Mouse (Mus musculus): Measurements from ENCODE around the gene Gm17409. TPM values are rescaled to one million over a fixed set of nuclear protein-coding genes. Genes with fewer than 3 reads are reported as not detected.

The Gm17409 gene
- not detected in 2 replicates for polyA plus RNA-seq (2012; rRNA removed)

- no peak for DNase-seq (ENCODE audit: low read depth)
Measured at GRCm38 (mm10) chr2:58469816-58470215, at the start of gene Gm17409. Gene Gm17409, plus strand, starts transcription at chr2:58470116.

- no peak for DNase-seq (ENCODE audit: low read depth)
Measured at GRCm38 (mm10) chr2:58423319-58423718, 46.6 kb upstream of the Gm17409 start.

GRCm38 (mm10) chr2:58425436-58426004 is 44.4 kb upstream of the Gm17409 start:
- no peak for DNase-seq (ENCODE audit: low read depth)

GRCm38 (mm10) chr2:58432211-58432610 is 37.7 kb upstream of the Gm17409 start:
- DNase-seq (ENCODE audit: low read depth), result no peak

- DNase-seq (ENCODE audit: low read depth), result no peak
Measured at GRCm38 (mm10) chr2:58433317-58433716, 36.6 kb upstream of the Gm17409 start.

- no peak for DNase-seq (ENCODE audit: low read depth)
Measured at GRCm38 (mm10) chr2:58434438-58434837, 35.5 kb upstream of the Gm17409 start.

GRCm38 (mm10) chr2:58435507-58435906 is 34.4 kb upstream of the Gm17409 start:
- DNase-seq (ENCODE audit: low read depth), result no peak

- DNase-seq (ENCODE audit: low read depth), result no peak
Measured at GRCm38 (mm10) chr2:58436911-58437310, 33.0 kb upstream of the Gm17409 start.

- DNase-seq (ENCODE audit: low read depth), result no peak
Measured at GRCm38 (mm10) chr2:58443163-58443562, 26.8 kb upstream of the Gm17409 start.

GRCm38 (mm10) chr2:58447001-58447400 is 22.9 kb upstream of the Gm17409 start:
- DNase-seq (ENCODE audit: low read depth), result no peak

- DNase-seq (ENCODE audit: low read depth), result no peak
Measured at GRCm38 (mm10) chr2:58454095-58454865, 15.6 kb upstream of the Gm17409 start.

- no peak for DNase-seq (ENCODE audit: low read depth)
Measured at GRCm38 (mm10) chr2:58456843-58457487, 13.0 kb upstream of the Gm17409 start.

- DNase-seq (ENCODE audit: low read depth), result no peak
Measured at GRCm38 (mm10) chr2:58457488-58457865, 12.4 kb upstream of the Gm17409 start.

- DNase-seq (ENCODE audit: low read depth), result no peak
Measured at GRCm38 (mm10) chr2:58458820-58459371, 11.0 kb upstream of the Gm17409 start.

- no peak for DNase-seq (ENCODE audit: low read depth)
Measured at GRCm38 (mm10) chr2:58470290-58470689, 374 bp downstream of the Gm17409 start.

GRCm38 (mm10) chr2:58475578-58475977 is 5.7 kb downstream of the Gm17409 start:
- DNase-seq (ENCODE audit: low read depth), result no peak

GRCm38 (mm10) chr2:58476956-58477715 is 7.2 kb downstream of the Gm17409 start:
- DNase-seq (ENCODE audit: low read depth), result no peak

GRCm38 (mm10) chr2:58478144-58478543 is 8.2 kb downstream of the Gm17409 start:
- DNase-seq (ENCODE audit: low read depth), result no peak

GRCm38 (mm10) chr2:58479536-58479935 is 9.6 kb downstream of the Gm17409 start:
- no peak for DNase-seq (ENCODE audit: low read depth)

- no peak for DNase-seq (ENCODE audit: low read depth)
Measured at GRCm38 (mm10) chr2:58480764-58481163, 10.8 kb downstream of the Gm17409 start.

- DNase-seq (ENCODE audit: low read depth), result no peak
Measured at GRCm38 (mm10) chr2:58481450-58482100, 11.7 kb downstream of the Gm17409 start.

Data from gonadal fat pad, adult 2 months (tissue).